Mouse (Mus musculus) kidney, adult 2 months (tissue): ENCODE results near the gene Lrmp. TPM values are rescaled to one million over a fixed set of nuclear protein-coding genes. Genes with fewer than 3 reads are reported as not detected.

Experiments
- DNase-seq: peaks from one replicate; pipeline ENCODE4 v3.0.0; 2021
- H3K27ac ChIP-seq: fragments of 200-500 bp; 2 replicates; pipeline ENCODE4 v1.5.1; 2012; ENCODE audit warnings: low read depth, low read length, control low read depth, inconsistent platforms; ENCODE audit not compliant: insufficient read depth
- H3K27me3 ChIP-seq: fragments of 200-500 bp; replicated peaks from 2 replicates; pipeline ENCODE4 v1.6.1; 2012; ENCODE audit warnings: mild to moderate bottlenecking, moderate library complexity, low read length, inconsistent platforms; ENCODE audit not compliant: control insufficient read depth, insufficient read depth
- H3K36me3 ChIP-seq: fragments of 200-500 bp; 2 replicates; pipeline ENCODE4 v1.6.1; 2012; ENCODE audit warnings: mild to moderate bottlenecking, moderate library complexity, low read length, inconsistent platforms; ENCODE audit not compliant: control insufficient read depth, insufficient read depth
- H3K4me1 ChIP-seq: fragments of 200-500 bp; 2 replicates; pipeline ENCODE4 v1.6.1; 2011; ENCODE audit warnings: low read length; ENCODE audit not compliant: control insufficient read depth, insufficient read depth
- H3K4me3 ChIP-seq: fragments of 200-500 bp; 2 replicates; pipeline ENCODE4 v1.5.1; 2011; ENCODE audit warnings: mild to moderate bottlenecking, low read depth, low read length, control low read depth; ENCODE audit not compliant: insufficient read depth
- CTCF ChIP-seq: fragments of 200-500 bp; conservative IDR thresholded peaks from 2 replicates; pipeline ENCODE4 v1.5.1; 2011; ENCODE audit warnings: low read depth, mild to moderate bottlenecking, control low read depth, low read length, moderate library complexity, mixed read lengths; ENCODE audit not compliant: insufficient read depth, insufficient read length
- POLR2A ChIP-seq: fragments of 200-500 bp; IDR thresholded peaks from one replicate; pipeline ENCODE4 v1.6.1; 2011; ENCODE audit warnings: low read depth, low read length, control low read depth
- WGBS: fragments of 180-500 bp; shearing (Covaris S2); methylation state at CpG from one replicate; pipeline ENCODE4 v1.1.7; 2018; 5-methylcytosine and 5-hydroxymethylcytosine counted together
- polyA plus RNA-seq: library from polyadenylated mRNA; depleted of rRNA; stranded (reverse); fragments of >200 nt; gene quantifications from 2 replicates; pipeline ENCODE4 v1.2.3, GENCODE M21; 2012

Lrmp gene
- polyA plus RNA-seq, 1 experiment = 6.4 TPM

- H3K27me3 ChIP-seq = no peaks in the 10 kb centered on the region
- 76% methylated on average over 5 of the region's 5 CpGs for WGBS
- no peak for TF ChIP-seq POLR2A
- TF ChIP-seq CTCF = no peak
- no peak overlapping the region for H3K27ac ChIP-seq
- H3K4me3 ChIP-seq = no peak overlapping the region
- H3K36me3 ChIP-seq = no peaks in the 10 kb centered on the region
- H3K4me1 ChIP-seq = no peaks in the 10 kb centered on the region
- no peak for DNase-seq
Measured at GRCm38 (mm10) chr6:145160581-145160980, 45.1 kb downstream of the Lrmp start.

DNA sequence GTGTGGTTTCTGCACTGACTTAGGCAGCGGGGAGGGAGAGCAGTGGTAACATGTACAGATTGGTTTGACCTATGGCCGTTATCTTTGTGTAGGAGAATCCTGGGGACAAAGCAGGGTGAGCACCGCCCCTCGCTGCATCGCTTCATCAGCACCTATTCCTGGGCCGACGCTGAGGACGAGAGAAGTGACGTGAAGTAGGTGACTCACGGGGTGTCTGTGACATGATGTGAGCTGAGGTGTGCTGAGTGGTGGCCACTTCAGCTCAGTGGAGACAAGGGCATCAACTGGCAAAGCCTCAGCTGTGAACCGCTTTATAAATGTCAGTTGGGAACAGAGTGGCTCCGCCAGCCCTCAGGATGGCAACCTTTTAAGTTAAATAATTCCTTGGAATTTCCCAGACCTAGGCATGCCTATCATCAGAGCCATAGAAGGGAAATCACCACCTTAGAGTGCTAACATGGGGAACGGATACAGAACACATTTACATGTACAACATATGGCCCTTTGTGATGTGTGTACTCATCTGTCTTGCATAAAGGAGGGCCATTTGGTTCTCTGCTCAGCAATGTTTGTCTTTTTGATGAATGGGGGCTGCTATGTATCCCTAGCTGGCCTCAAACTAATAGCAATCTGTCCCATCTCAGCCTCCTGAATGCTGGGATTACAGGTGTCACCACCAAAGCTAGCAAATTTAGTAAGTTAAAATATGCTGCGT is 56.6 kb downstream of the Lrmp start:
- Histone ChIP-seq H3K4me3 (no peak overlapping the region), H3K27ac (no peak overlapping the region), H3K36me3 (no peaks in the 10 kb centered on the region), H3K27me3 (no peaks in the 10 kb centered on the region), H3K4me1 (peaks cover 5% of the 10 kb centered on the region; the same call in 1 of the 2 replicates)
- 89% methylated on average over 14 of the region's 14 CpGs for WGBS
- no peak for TF ChIP-seq POLR2A
- no peak for TF ChIP-seq CTCF
- DNase-seq = no peak

- 4% methylated on average over 11 of the region's 11 CpGs for WGBS
- peaks cover 5% of the 10 kb centered on the region; the same call in 1 of the 2 replicates for H3K4me1 ChIP-seq
- no peak overlapping the region for H3K27ac ChIP-seq
- peak; percentile 95 for DNase-seq
- H3K27me3 ChIP-seq = no peaks in the 10 kb centered on the region
- no peaks in the 10 kb centered on the region for H3K36me3 ChIP-seq
- H3K4me3 ChIP-seq = no peak overlapping the region
- TF ChIP-seq CTCF = no peak
- no peak for TF ChIP-seq POLR2A
Measured at GRCm38 (mm10) chr6:145173781-145174191, 58.3 kb downstream of the Lrmp start.

DNA sequence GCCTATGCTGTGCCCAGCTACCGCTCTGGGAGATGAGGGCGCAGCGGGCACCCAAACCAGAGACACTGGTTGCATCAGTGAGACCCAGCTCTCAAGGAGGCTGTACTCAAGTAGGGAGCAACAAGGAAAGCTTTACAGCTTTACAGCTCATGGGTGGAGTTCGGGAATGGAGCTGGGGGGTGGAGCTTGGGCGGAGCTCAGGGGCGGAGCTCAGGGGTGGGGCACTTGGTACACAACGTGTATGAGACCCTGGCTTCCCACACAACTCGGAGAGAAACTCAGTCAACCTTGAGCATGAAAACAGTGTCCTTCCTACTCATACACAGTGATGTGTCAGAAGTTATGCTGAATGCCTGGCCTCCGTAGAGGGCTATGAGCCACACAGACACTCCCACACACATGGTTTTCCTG is 60.1 kb downstream of the Lrmp start:
- no peak for TF ChIP-seq POLR2A
- no peak for TF ChIP-seq CTCF
- WGBS = 34% methylated on average over 9 of the region's 9 CpGs
- DNase-seq = no peak

DNA sequence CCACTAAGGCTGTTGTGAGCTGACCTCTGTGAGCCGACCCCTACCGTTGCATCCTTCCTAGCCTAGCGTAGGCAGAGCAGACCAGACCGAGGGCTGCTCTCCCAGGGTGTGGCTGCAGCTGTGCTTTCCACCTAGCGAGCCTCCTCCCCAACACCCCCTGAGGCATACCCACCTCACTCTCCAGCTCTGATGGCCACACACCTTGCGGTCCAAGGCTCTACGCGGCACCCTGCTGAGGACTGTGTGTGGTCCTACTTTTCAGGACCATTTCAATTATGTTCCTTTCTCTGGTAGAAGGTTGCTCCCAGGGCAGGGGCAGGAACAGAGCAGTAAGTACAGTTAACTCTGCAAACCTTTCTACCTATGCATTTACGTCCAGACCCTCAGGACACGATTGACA is 61.0 kb downstream of the Lrmp start:
- TF ChIP-seq CTCF (no peak), POLR2A (no peak)
- Histone ChIP-seq H3K36me3 (no peaks in the 10 kb centered on the region), H3K27me3 (no peaks in the 10 kb centered on the region), H3K27ac (no peak overlapping the region), H3K4me3 (no peak overlapping the region), H3K4me1 (peaks cover 5% of the 10 kb centered on the region; the same call in 1 of the 2 replicates)
- DNase-seq = no peak
- 78% methylated on average over 10 of the region's 10 CpGs for WGBS

More for the DNA sequence above, 60.1 kb downstream of the Lrmp start:
- H3K4me3 ChIP-seq = no peak overlapping the region
- no peaks in the 10 kb centered on the region for H3K36me3 ChIP-seq
- H3K27ac ChIP-seq = no peak overlapping the region
- H3K4me1 ChIP-seq = peaks cover 5% of the 10 kb centered on the region; the same call in 1 of the 2 replicates
- H3K27me3 ChIP-seq = no peaks in the 10 kb centered on the region

DNA sequence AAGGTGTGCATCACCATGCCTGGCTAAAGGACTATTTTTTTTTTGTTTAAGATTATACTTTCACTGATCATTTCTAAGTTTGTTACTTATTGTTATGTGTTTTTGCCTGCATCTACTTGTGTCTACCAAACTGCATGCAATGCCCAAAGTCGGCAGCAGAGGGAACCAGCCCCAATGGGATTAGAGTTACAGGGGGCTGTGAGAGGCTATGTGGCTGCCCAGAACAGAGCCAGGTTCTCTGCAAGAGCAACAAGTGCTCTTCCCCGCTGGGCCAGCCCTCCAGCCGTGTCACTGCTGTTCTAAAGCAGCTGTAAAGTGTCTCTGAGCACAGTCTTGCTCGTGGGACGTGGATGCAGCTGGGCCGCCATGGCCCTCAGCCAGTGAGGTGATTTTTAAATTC is 64.2 kb downstream of the Lrmp start:
- WGBS = 47% methylated on average over 6 of the region's 6 CpGs
- H3K27ac ChIP-seq = no peak overlapping the region
- TF ChIP-seq POLR2A = no peak
- peak; percentile 68 for TF ChIP-seq CTCF
- no peaks in the 10 kb centered on the region for H3K4me1 ChIP-seq
- H3K27me3 ChIP-seq = no peaks in the 10 kb centered on the region
- no peak overlapping the region for H3K4me3 ChIP-seq
- DNase-seq = peak; percentile 40
- no peaks in the 10 kb centered on the region for H3K36me3 ChIP-seq

DNA sequence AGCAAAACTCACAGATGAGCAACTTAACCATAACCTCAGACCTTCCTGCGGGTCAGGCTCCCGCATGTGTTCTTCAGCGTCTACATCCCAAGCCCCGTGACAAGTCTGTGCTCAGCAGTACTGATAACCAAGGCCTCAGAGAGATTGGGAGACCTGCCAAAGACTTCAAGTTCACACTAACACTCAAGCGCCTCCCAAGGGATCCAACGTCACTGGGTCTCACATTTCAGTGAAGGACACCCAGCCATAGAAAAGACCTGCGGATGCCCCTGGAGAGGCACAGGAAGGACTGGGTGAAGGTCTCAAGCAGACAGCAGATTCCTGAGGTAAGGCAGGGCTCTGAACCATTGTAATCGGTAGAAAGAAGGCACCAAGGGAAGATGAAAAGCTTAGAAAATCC is 66.6 kb downstream of the Lrmp start:
- Histone ChIP-seq H3K27ac (no peak overlapping the region), H3K36me3 (no peaks in the 10 kb centered on the region), H3K4me3 (no peak overlapping the region), H3K27me3 (no peaks in the 10 kb centered on the region), H3K4me1 (no peaks in the 10 kb centered on the region)
- 57% methylated on average over 8 of the region's 8 CpGs for WGBS
- DNase-seq = peak; percentile 37
- no peak for TF ChIP-seq CTCF
- TF ChIP-seq POLR2A = no peak

- no peak for DNase-seq
- H3K4me3 ChIP-seq = no peak overlapping the region
- TF ChIP-seq POLR2A = no peak
- H3K27ac ChIP-seq = no peak overlapping the region
- WGBS = 95% methylated on average over 1 of the region's 1 CpGs
- no peaks in the 10 kb centered on the region for H3K36me3 ChIP-seq
- no peaks in the 10 kb centered on the region for H3K27me3 ChIP-seq
- no peaks in the 10 kb centered on the region for H3K4me1 ChIP-seq
Measured at GRCm38 (mm10) chr6:145186096-145186495, 70.6 kb downstream of the Lrmp start.
